Mouse (Mus musculus) common myeloid progenitor, adult 5-6 weeks (primary cell): ENCODE measurements around the gene Bckdhb. TPM values are rescaled to one million over a fixed set of nuclear protein-coding genes. Genes with fewer than 3 reads are reported as not detected.

ENCODE experiments used
- ATAC-seq: replicated peaks from 2 replicates; pipeline ENCODE4 v1.8.0; 2016; ENCODE audit warnings: low read depth, mild to moderate bottlenecking, moderate TSS enrichment, inconsistent platforms; ENCODE audit not compliant: poor library complexity, severe bottlenecking
- total RNA-seq: library from RNA; stranded (forward); fragments of 200-1000, 187-1606 nt; gene quantifications from 2 replicates; pipeline ENCODE4 v1.2.3, GENCODE M21; 2017

Gene Bckdhb
- total RNA-seq, 1 experiment from 2014 or later, result 16.7 TPM

DNA sequence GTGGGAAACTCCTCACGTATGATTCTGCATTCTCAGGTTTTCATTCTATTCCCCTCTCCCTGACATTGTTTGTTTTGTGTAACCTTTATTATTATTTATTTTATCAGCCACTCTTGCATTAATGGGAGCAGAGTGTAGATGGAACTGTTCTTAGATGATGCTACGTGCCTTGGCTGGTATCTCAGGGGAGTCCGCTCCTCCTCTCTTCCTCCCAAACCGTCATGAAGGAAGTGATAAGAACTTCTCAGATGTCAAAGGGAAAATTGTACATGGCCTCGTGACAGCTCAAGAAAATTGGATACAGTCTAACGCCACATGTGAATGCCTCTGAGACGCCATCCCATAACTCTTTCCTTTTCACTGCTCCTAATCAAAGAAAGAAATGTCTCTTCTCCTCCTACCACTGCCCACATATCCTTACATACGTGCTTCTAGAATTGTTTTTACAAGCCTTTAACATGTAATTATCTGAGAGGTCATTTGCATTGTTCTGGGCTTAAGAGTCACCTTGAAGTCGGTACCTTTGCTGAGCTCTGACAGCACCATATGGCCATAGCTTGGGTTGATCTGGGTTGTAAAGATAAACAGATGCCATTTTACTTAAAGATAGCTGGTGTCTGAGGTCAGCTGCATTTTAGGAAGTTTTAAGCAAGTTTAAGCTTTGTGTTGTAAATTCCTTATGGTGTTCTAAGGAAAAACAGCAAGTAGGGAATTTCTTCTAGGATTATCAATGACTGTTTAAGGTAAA lies 165.5 kb downstream of the Bckdhb start:
- 0 out of 2 replicates have a peak, but pooled peaks have one; percentile 32 for ATAC-seq

DNA sequence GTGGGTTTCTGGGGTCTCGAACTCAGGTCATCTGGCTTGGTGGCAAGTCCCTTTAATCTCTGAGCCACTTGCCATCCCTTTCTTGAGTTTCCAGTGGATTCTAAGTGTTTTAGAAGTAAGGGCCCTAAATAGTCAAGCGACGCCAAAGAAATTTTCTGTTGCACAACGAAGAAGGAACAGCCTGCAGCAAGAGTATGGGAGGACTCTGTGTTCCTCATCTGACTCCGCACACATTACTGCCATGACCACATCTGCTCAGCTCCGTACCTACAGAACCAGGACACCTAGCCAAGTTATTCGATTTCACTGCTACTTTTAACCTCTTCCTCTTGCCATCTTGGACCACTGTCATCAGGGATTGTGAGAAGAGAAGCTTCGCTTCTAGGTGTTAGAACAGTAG lies 168.0 kb downstream of the Bckdhb start:
- no peak for ATAC-seq

DNA sequence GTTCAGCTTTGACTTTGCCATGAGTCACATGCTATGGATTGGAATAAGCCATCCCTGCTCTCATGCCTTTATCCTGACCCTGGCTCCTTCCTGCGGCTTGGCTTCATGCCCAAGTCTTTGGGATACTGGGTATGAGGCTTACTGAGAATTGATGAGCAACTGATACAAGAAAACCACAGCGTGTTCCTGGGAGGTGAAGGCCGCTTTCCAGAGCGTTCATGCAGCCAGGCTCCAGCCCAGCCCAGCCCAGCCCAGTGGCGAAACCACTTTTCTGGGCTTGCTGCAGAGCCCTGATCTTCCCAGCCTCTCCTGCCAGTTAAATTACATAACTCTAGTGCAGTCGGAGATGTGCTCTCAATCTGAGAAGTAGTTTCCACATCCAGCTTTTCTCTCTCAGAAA lies 169.2 kb downstream of the Bckdhb start:
- no peak for ATAC-seq

DNA sequence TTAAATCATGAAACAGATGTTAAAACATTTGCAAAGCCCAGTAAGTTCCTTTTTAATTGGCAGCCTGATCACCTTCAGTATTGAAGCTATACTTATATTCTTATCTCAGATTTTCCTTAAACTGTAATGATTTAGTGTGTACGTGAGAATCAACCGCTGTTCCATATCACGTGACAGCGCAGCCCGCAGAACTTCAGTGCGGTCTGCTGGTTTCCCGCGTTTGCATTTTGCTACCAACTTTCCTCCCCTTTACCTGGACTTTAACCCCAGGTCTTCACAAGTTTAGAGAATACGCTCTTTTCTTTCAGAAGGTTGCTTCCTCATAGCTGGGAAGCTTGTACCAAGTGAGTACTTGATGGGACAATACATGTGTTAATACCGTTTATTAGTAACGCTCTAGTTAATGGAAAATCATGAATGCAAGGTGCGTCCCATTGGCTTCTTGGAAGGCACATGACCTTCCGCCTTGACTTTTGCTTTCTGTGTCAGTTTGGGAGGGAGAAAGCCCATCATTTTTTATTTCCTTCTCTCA lies 171.6 kb downstream of the Bckdhb start:
- no peak for ATAC-seq

DNA sequence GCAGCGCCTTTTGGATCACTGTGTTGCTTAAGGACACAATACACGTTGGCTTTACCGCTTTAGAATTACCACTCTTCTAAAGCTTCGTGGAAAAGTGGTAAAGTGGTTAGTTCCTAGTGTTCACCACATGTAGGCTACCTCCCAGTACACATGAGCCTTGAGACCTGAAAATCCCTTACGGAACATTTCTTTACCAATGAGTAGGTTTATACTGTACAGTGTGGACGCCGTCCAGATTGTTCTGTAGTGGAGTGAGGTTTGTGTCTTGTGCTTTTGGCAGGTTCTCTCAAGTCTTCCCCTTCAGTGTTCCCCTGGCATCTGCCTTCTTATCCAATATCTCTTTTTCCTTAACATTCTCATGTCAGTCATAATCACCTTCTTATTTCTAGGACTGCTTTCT lies 178.4 kb downstream of the Bckdhb start:
- no peak for ATAC-seq

DNA sequence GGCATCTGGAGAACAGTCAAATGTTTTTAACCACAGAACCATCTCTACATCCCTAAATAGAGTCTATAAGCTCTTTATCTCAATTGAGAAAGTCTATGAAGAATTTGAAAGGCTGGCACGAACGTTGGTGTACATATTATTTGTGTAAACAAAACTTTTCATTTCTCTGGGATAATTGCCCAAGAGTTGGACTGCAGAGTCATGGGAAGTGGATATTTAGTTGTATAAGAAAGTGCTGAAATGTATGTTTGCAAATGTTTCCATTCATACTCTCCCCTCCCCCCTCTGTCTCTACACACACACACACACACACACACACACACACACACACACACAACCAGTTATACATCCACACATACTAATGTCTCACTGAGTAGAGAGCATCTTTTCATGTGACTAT lies 181.5 kb downstream of the Bckdhb start:
- ATAC-seq, result no peak

DNA sequence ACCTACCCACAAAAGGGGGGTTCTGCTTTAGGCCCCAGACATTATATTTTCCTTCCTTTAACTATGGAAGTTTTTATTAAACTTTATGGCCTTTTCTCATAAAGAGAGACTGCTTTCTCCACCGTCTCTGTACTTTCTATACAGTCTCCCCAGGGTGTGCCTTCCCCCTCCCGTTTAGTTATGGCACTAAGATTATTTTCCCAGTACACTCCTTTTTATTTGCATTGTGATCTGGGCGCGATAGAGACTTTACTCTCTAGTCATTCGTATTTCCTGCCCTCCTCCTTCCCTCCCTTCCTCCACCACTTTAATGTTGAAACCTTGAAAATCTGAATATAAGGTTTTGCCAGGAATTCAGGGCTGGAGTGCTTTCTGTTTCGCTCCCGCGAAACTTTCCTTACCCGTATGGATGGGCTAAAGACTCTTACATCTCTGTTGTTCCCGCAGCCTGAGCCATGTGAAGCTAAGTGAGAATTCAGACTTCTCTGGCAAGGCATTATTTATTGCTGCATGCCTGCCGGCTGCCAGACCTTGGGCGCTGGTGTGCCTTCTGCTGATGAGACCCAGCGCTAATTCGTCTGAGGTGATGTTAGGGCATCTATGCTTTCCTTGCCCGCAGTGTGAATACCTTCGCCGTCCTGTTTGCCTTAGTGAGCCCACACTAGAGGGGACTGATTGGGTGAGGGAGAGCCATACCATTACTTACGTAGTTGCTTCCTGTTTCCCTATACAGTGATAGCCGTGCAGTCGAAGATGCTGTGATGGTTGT lies 182.3 kb downstream of the Bckdhb start:
- ATAC-seq, result no peak

DNA sequence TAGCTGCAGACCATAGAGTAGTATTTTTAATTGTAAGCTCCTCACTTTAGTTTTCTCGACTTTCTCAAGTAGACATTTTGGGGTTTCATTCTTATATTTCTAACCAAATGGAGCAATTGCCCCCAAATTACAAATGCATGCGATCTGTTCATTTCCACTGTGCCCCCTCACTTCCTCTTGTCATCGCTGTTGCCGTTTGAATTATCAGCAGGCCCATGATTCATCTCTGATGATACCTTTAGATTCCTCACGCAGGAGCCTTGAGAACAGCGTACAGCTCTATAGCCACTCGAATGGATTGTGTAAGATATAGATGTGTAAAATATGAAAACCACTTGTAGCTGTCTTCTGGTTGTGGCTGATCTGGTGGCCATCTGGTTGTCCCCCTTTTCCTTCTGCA lies 183.6 kb downstream of the Bckdhb start:
- ATAC-seq, result no peak

DNA sequence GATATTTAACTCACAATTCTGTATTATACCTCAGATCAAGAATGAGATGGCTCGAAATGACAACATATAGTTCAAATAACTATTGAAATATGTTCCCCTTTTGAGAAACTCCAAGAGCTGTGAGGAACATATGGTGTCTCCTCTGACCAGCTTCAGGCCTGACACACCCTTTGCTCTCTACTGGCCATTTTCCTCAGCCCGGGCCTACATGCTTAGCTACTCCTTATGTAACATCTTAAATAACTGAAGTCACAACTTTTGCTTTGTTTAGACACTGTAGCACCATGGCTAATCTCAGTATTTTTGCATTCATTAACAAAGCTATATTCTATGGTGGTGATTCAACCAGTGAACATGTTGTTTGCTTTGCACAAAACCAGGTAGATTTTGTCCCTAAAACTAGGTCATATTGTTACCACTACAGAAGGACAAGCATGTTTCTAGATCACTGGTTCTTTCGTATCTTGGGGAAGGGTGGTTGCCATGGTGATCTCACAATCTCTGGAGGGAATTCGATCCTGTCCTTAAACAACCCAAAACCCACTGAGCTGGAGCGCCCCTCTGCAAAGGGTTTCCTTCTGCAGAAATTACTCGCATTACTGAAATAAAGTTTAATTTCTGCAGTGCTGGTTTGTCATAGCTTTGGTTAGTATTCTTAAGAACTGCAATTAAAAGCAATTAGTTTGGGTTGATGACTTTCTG lies 185.0 kb downstream of the Bckdhb start:
- ATAC-seq, result no peak

DNA sequence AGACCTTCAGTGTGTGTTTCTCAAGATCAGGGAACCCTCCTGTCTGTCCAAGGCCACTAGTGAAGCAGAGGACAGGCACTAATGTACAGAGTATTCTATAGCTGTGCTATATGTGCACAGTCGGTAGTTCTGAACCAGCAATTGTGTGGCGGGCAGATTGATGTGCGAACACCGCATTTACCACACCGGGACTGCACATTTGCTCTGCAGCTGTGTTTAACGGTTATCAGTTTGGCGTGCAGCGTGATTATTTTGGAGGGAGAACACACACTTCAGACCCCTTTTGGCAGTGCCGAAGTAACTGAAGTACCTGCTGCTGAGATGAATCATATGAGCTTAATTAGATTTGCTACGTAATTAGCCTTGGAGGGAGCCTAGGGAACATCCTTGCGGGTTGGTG lies 185.7 kb downstream of the Bckdhb start:
- ATAC-seq, result no peak

DNA sequence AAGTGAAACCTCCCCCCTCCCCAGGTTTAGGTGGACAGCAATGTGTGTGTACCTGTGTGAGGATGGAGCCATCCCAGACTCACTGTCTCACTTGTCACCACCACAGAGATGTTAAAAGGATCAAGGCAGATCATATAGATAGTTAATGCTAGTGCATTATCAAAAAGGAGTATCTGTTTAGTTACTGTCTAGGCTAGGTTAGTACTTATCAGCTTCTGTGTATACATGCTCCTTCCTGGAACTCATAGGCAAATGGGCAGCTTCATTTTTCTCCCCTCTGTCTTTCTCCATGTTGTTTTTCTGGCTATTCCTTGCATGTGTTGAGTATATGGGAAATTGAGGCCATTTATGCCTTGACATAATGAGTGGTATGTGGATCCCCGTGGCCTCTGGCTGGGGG lies 187.4 kb downstream of the Bckdhb start:
- ATAC-seq, result peak; percentile 3; the same call in 1 of the 2 replicates

DNA sequence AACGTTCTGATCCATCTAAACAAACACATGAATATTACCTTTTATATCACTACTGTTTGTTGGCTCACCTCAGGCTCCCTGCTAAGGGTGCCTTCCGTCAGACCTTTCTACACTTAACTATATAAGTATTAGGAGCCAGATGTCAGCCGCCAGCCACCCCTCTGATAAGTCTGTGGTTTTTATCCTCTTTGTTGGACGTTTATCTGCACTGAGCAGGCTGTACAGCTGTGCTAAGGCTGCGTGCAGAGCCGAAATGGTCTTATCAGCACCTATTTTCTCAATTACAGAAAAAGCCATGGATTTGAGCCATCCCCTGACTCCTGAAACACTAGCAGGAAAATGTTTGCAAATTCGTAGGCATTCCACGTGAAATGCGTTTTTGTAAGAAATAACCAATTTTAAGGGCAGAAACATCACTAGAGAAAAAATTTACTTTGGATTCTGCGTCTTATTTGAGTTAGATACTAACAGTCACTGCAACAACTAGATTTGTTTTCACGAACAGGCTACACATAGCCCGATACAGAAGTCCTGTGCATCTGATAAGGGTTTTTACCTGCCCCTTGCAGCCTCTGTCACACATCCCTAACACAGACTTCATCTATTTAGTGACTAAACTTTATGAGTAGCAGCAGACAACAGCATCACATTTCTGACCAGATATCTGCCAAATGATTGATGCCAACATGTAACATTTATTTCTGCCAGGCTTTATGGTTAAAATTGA lies 188.1 kb downstream of the Bckdhb start:
- ATAC-seq, result peak; percentile 97

DNA sequence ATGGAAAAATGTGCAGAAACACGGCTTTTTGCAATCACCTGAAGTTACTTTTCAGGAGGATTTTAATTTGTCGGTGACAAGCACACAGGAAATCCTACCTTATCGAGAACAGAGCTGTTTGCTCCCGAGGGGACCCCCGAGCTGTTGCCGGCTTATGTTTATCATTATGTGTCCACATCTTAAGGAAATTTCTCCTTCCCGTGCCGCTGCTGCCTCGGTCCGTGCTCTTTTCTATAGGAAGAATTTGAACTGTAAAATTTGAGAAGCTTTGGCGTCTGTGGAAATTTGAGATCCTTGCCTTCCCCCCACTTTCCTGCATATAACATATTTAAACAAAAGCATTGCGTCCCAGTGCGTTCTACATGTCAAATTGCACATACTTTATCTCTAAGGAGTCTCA lies 189.3 kb downstream of the Bckdhb start:
- no peak for ATAC-seq

DNA sequence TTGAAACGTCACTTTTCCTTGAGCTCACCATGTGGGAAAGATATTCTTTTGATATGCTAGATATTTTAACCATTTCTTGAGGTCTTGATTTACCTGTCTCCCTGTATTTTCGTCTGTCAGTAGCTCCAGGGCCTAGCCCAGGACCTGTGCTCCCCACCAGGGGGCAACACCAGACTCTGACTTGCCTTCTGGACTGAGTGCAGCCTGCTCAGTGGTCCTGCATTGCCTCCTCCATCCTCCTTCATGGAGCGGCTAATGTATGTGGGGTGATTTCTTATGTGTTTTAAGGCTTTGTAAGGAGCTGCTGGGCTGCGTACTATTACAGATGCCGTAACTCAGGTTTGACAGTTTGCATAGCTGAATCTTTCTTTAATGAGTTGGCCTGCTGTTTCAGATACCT lies 192.4 kb downstream of the Bckdhb start:
- no peak for ATAC-seq

DNA sequence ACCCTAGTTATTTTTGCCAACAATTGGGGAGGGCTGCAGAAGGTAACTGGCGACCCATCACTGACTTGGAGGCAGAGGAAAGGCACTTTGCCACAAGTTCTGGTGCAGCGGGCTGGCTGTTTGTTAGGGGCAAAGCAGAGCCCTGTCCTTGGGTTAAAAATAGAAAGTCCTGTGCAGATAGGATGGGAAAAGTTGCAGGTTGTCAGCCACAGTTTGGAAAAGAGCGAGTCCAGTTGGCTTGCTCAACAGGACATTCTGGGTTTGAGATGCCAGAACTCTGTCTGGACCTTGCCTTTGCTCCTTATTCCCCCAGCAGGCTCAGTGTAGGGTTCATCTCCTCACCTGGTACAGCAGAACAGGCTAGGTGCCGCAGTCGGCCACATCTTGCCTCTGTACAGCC lies 200.1 kb downstream of the Bckdhb start:
- ATAC-seq, result no peak

DNA sequence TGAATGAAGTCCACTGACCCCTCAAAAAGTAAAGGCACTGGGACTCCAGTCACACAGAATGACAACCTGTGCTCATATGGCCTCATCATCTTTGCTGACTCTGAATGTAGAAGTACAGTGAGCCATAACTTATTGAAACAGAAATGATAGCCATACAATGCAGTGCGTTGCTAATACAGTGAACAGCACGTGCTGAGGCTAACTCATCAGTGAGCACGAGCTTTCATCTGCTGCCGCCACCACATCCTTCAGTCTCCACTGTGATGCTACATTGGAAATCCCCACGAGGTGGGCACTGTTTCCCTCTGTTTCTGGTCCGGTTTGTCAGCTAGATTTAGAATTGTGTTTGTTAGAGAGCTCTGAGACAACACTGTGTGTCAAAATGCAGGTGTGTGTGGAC lies 205.4 kb downstream of the Bckdhb start:
- ATAC-seq, result no peak

DNA sequence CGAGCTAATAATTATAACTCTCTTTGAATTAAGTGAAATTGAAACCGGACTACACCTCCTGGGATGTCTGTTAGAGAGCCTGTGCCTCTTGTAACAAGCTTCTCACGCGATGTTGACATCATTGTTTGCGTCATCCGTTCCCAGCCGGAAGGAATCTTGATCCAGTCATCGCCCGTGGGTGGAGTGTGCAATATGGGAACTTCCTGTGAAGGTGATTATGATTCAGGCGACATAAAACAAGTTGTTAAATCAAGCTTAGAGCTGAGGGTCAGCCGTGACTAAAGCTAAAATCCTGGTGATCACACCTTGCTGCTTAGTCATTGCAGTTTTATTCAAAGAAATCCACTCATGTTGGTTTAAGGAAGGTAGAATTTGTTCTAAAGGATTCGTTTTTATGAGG lies 210.1 kb downstream of the Bckdhb start:
- no peak for ATAC-seq

DNA sequence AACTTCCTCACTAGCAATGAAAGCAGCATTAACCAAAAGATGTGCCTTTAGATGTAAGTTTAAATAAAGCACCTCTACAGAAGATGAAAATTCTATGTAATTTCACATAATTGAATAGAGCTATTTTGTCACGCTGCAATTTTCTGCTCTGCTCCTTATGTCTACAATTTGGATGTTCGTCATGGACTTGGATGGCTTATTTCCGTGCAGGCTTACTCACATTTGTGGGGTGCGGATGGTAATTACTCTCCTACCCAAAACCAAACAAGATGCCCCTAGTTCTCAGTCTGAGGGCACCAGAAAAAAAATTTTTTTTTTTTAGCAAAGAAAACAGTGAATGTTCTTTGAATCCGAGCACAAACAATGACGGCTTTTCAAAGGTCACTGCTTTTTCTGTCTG lies 212.2 kb downstream of the Bckdhb start:
- no peak for ATAC-seq

DNA sequence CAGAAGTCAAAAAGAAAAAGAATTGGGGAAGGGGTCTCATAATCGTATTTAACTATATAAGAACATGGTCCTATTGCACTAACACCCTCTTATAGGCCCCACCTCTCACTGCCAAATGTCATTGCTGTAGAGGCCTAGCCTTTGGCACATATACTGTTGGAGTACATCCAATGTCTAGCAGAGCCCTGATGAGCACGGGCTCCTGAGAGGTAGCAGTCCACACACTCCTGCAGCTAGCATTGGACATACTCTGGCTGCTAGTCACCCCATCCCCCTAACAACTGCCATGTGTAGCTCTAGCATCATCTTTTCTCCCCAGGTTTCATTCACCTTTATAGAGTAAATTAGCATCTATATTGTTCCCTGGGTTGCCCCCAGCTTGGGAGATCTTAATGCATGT lies 223.2 kb downstream of the Bckdhb start:
- no peak for ATAC-seq
